Mouse (Mus musculus) E14TG2a.4 (cell line): Measurements from ENCODE around the gene Setd7.

Experiments
- H3K27me3 ChIP-seq: 2 replicates; pipeline ENCODE4 v1.6.1; 2014; ENCODE audit warnings: low read length, control low read depth; ENCODE audit not compliant: insufficient read depth
- H3K36me3 ChIP-seq: 2 replicates; pipeline ENCODE4 v1.6.1; 2014; ENCODE audit warnings: low read length, control low read depth; ENCODE audit not compliant: insufficient read depth
- H3K4me1 ChIP-seq: replicated peaks from 2 replicates; pipeline ENCODE4 v1.6.1; 2014; ENCODE audit warnings: low read depth, low read length, control low read depth
- H3K4me3 ChIP-seq: replicated peaks from 2 replicates; pipeline ENCODE4 v1.5.1; 2014; ENCODE audit warnings: mild to moderate bottlenecking, low read length
- H3K9me3 ChIP-seq: 2 replicates; pipeline ENCODE4 v1.6.1; 2014; ENCODE audit warnings: low read length, control low read depth
- CTCF ChIP-seq: conservative IDR thresholded peaks from 2 replicates; pipeline ENCODE4 v1.5.1; 2014; ENCODE audit warnings: low read length
- NANOG ChIP-seq: IDR thresholded peaks from 2 replicates; pipeline ENCODE4 v1.6.1; 2014; ENCODE audit warnings: borderline replicate concordance, low read length, mixed read lengths
- POU5F1 ChIP-seq: IDR thresholded peaks from 2 replicates; pipeline ENCODE4 v1.6.1; 2014; ENCODE audit warnings: low read length, borderline replicate concordance

Setd7 gene

GRCm38 (mm10) chr3:51560511-51561108, at the start of gene Setd7:
TSS of gene Setd7 (minus strand) at chr3:51560879.
- Histone ChIP-seq H3K36me3 (no peaks in the 10 kb centered on the region), H3K9me3 (no peaks in the 10 kb centered on the region), H3K27me3 (peaks cover 44% of the 10 kb centered on the region), H3K4me1 (peaks cover 47% of the 10 kb centered on the region), H3K4me3 (peak within 1 kb of the TSS; percentile 88)
- no peak for TF ChIP-seq NANOG
- no peak for TF ChIP-seq POU5F1
- TF ChIP-seq CTCF = no peak

- H3K9me3 ChIP-seq = no peaks in the 10 kb centered on the region
- H3K4me1 ChIP-seq = peaks cover 22% of the 10 kb centered on the region
- H3K36me3 ChIP-seq = no peaks in the 10 kb centered on the region
- no peak for TF ChIP-seq POU5F1
- no peak for TF ChIP-seq CTCF
- H3K27me3 ChIP-seq = no peaks in the 10 kb centered on the region
- no peak overlapping the region for H3K4me3 ChIP-seq
These were observed 43.8 kb upstream of the Setd7 start for GRCm38 (mm10) chr3:51604489-51604888.

GRCm38 (mm10) chr3:51603705-51604291, 43.1 kb upstream of the Setd7 start:
- H3K27me3 ChIP-seq = no peaks in the 10 kb centered on the region
- peaks cover 29% of the 10 kb centered on the region for H3K4me1 ChIP-seq
- TF ChIP-seq POU5F1 (no peak), NANOG (no peak), CTCF (no peak)
- no peak overlapping the region for H3K4me3 ChIP-seq
- H3K9me3 ChIP-seq = no peaks in the 10 kb centered on the region
- H3K36me3 ChIP-seq = no peaks in the 10 kb centered on the region

DNA sequence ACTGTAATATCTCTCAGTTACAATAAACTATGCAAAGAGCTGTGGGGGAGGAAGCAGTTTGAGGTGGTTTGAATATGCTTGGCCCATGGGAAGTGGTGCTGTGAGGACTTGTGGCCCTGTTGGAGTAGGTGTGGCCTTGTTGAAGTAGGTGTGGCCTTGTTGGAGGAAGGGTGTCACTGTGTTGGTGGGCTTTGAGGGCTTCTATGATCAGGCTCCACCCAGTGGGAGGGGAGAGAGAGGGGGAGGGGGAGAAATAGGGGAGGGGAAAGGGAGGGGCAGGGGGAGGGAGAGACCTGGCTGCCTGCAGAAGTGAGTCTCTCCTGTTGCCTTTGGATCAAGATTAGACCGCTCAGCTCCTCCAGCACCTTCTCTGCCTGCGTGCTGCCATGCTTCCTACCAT, 40.8 kb upstream of the Setd7 start:
- TF ChIP-seq NANOG = no peak
- TF ChIP-seq POU5F1 = no peak
- no peak for TF ChIP-seq CTCF
- Histone ChIP-seq H3K9me3 (peaks cover 2% of the 10 kb centered on the region; the same call in 1 of the 2 replicates), H3K4me1 (peaks cover 46% of the 10 kb centered on the region), H3K27me3 (no peaks in the 10 kb centered on the region), H3K36me3 (no peaks in the 10 kb centered on the region), H3K4me3 (no peak overlapping the region)

DNA sequence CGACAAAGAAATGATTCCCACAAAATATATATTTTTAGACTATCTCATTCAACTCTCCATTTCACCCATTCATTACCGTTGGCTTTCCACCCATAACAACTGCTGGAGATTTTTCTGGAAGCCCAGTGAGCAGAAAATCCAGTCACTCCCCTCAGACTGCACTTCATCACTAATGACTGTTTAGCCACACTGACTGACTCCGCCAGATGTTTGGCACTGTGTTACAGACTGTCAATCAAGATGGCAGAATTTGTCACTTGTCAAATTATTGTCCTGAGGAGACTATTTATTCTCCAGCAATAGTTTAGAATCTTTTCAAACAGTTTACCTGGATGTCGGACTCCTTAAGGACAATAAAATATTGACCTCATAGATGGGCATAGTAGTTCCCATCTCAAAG, 40.0 kb upstream of the Setd7 start:
- Histone ChIP-seq H3K9me3 (peaks cover 9% of the 10 kb centered on the region; the same call in 1 of the 2 replicates), H3K36me3 (no peaks in the 10 kb centered on the region), H3K4me3 (no peak overlapping the region), H3K27me3 (no peaks in the 10 kb centered on the region), H3K4me1 (peaks cover 49% of the 10 kb centered on the region)
- no peak for TF ChIP-seq CTCF
- TF ChIP-seq POU5F1 = no peak
- TF ChIP-seq NANOG = no peak

GRCm38 (mm10) chr3:51599057-51599630, 38.5 kb upstream of the Setd7 start:
- no peaks in the 10 kb centered on the region for H3K36me3 ChIP-seq
- H3K4me3 ChIP-seq = peak overlapping the region; percentile 50
- no peaks in the 10 kb centered on the region for H3K27me3 ChIP-seq
- H3K4me1 ChIP-seq = peaks cover 49% of the 10 kb centered on the region
- peaks cover 9% of the 10 kb centered on the region; the same call in 1 of the 2 replicates for H3K9me3 ChIP-seq
- TF ChIP-seq POU5F1 = no peak
- peak; percentile 66 for TF ChIP-seq NANOG

DNA sequence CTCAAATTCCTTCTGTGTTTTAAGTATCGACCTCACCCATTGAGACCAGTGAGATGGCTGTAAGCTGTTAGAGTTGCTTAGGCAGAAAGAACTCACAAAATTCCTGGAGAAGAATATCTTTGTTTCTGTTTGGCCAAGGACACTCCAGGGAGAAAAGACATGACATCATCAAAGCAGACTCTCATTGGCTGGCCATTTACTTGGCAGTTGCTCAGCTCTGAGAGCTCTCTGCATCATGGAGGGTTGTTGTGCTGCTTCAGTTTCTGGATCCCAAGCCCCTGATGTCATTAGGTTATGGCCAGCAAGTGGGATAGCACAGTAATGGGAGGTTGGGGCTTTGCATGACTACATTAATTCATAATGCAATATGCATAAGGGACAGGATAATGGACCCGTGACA, 35.9 kb upstream of the Setd7 start:
- Histone ChIP-seq H3K36me3 (no peaks in the 10 kb centered on the region), H3K27me3 (peaks cover 5% of the 10 kb centered on the region), H3K9me3 (peaks cover 9% of the 10 kb centered on the region; the same call in 1 of the 2 replicates), H3K4me1 (peaks cover 39% of the 10 kb centered on the region), H3K4me3 (no peak overlapping the region)
- TF ChIP-seq CTCF = no peak
- no peak for TF ChIP-seq NANOG
- TF ChIP-seq POU5F1 = no peak

DNA sequence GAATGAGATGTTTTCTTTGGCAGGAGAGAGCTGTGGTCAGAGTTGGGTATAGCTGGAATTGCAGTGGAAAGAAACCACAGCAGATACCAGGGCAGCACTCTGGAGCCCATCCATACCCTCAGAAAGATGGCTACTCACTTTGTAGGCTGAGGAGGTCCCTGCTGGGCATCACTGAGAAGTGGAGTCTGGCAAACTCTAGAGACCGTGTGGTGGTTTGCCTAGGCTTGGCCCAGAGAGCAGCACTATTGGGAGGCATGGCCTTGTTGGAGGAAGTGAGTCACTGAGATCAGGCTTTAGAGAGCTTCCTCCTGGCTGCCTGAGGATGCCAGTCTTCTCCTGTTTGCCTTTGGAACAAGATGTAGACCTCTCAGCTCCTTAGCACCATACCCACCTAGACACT, 32.8 kb upstream of the Setd7 start:
- H3K4me3 ChIP-seq = no peak overlapping the region
- peaks cover 9% of the 10 kb centered on the region; the same call in 1 of the 2 replicates for H3K9me3 ChIP-seq
- TF ChIP-seq CTCF (no peak), NANOG (no peak), POU5F1 (no peak)
- peaks cover 12% of the 10 kb centered on the region for H3K27me3 ChIP-seq
- H3K4me1 ChIP-seq = peaks cover 49% of the 10 kb centered on the region
- no peaks in the 10 kb centered on the region for H3K36me3 ChIP-seq

- H3K4me1 ChIP-seq = peaks cover 48% of the 10 kb centered on the region
- H3K4me3 ChIP-seq = no peak overlapping the region
- no peaks in the 10 kb centered on the region for H3K36me3 ChIP-seq
- TF ChIP-seq NANOG (no peak), CTCF (no peak), POU5F1 (no peak)
- H3K9me3 ChIP-seq = peaks cover 8% of the 10 kb centered on the region; the same call in 1 of the 2 replicates
- H3K27me3 ChIP-seq = peaks cover 12% of the 10 kb centered on the region
These were observed 30.9 kb upstream of the Setd7 start for GRCm38 (mm10) chr3:51591591-51591990.
